Mouse (Mus musculus) small intestine, adult 2 months (tissue): ENCODE data around the gene Zpr1. TPM values are rescaled to one million over a fixed set of nuclear protein-coding genes. Genes with fewer than 3 reads are reported as not detected.

Source experiments
- H3K27ac ChIP-seq: fragments of 200-500 bp; 2 replicates; pipeline ENCODE4 v1.5.1; 2012; ENCODE audit warnings: low read depth, low read length, control low read depth, inconsistent platforms; ENCODE audit not compliant: insufficient read depth
- H3K27me3 ChIP-seq: fragments of 200-500 bp; 2 replicates; pipeline ENCODE4 v1.6.1; 2012; ENCODE audit warnings: mild to moderate bottlenecking, moderate library complexity, low read length, inconsistent platforms; ENCODE audit not compliant: control insufficient read depth, insufficient read depth
- H3K36me3 ChIP-seq: fragments of 200-500 bp; 2 replicates; pipeline ENCODE4 v1.6.1; 2012; ENCODE audit warnings: mild to moderate bottlenecking, low read length, control low read depth, inconsistent platforms; ENCODE audit not compliant: control insufficient read depth, insufficient read depth
- H3K4me1 ChIP-seq: fragments of 200-500 bp; 2 replicates; pipeline ENCODE4 v1.6.1; 2012; ENCODE audit warnings: low read length, inconsistent platforms, mixed read lengths; ENCODE audit not compliant: control insufficient read depth, insufficient read depth, insufficient read length
- H3K4me3 ChIP-seq: fragments of 200-500 bp; 2 replicates; pipeline ENCODE4 v1.5.1; 2012; ENCODE audit warnings: low read depth, mild to moderate bottlenecking, control low read depth, inconsistent platforms, low read length, moderate library complexity
- CTCF ChIP-seq: fragments of 200-500 bp; IDR thresholded peaks from 2 replicates; pipeline ENCODE4 v1.5.1; 2012; ENCODE audit warnings: low read depth, mild to moderate bottlenecking, control low read depth, inconsistent platforms, low read length, moderate library complexity, mixed read lengths; ENCODE audit not compliant: insufficient replicate concordance, insufficient read length; ENCODE audit errors: extremely low read depth
- POLR2A ChIP-seq: fragments of 200-500 bp; IDR thresholded peaks from 2 replicates; pipeline ENCODE4 v1.6.1; 2012; ENCODE audit warnings: low read depth, mild to moderate bottlenecking, control low read depth, inconsistent platforms, low read length, moderate library complexity
- whole genome bisulfite sequencing: fragments of 180-500 bp; shearing (Covaris S2); methylation state at CpG from one replicate; pipeline ENCODE4 v1.1.7; 2018; 5-methylcytosine and 5-hydroxymethylcytosine counted together
- polyA plus RNA-seq: library from polyadenylated mRNA; depleted of rRNA; stranded (reverse); fragments of >200 nt; gene quantifications from 2 replicates; pipeline ENCODE4 v1.2.3, GENCODE M21; 2012; rRNA removed

Gene Zpr1
- 6.4 and 11.2 TPM in 2 replicates for polyA plus RNA-seq

DNA sequence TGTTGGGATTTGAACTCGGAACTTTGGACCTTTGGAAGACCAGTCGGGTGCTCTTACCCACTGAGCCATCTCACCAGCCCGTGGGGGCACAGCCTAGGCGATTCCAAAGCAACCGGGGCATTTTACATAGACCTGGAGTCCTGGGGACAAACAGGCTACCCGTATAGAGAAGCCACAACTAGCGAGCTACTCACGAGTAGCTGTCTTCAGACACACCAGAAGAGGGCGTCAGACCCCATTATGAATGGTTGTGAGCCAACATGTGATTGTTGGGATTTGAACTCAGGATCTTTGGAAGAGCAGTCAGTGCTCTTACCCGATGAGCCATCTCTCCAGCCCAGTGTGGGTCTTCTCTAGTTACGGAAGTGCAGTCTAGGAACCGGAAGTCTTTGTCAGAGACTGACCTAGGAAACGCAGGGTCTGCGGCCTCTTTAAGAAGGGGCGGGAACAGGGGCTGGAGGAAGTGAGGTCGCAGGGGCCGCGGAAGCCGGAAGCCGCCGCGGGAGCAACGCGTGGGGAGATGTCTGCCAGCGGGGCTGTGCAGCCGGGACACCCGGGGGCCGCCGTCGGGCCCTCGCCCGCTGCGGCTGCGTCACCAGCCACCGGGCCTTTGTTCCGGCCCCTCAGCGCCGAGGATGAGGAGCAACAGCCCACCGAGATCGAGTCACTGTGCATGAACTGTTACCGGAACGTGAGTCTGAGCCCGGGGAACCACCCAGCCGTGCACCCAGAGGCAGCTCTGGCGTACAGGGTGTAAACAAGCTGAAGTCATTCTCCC lies at the start of gene Zpr1:
Gene Zpr1 (plus strand): TSS at position 388 of the 778 bp plus-strand sequence.
- H3K27me3 ChIP-seq, result no peaks in the 10 kb centered on the region
- 0 out of 2 replicates have a peak, but pooled peaks have one; percentile 32 for TF ChIP-seq POLR2A
- peak; percentile 51; the same call in 1 of the 2 replicates for TF ChIP-seq CTCF
- H3K4me3 ChIP-seq, result peak within 1 kb of the TSS; percentile 88
- H3K4me1 ChIP-seq, result peaks cover 7% of the 10 kb centered on the region; the same call in 1 of the 2 replicates
- peak within 1 kb of the TSS; percentile 34; the same call in 1 of the 2 replicates for H3K27ac ChIP-seq
- peaks cover 24% of the 10 kb centered on the region for H3K36me3 ChIP-seq
- 3% methylated on average over 45 of the region's 45 CpGs for WGBS

DNA sequence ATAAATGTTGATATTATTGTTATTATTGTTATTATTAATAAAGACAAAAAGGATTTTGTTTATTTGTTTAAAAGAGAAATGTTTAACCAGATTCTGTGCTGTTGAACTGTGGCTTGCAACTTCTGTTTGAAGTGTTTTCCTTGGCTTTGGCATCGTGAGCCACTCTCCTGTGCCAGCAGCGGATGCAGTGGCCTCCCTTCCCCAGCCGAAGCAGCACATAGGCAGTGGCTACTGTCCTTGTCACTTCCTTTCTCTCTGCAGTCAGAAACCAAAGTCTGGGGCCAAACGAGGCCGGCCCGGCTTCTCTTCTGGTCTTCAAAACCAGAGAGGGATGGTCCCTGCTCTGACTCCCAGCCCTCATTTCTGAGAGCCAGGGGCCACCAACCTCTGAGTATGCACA lies 49.8 kb upstream of the Zpr1 start:
- WGBS, result 81% methylated on average over 6 of the region's 6 CpGs
- H3K4me1 ChIP-seq, result peaks cover 46% of the 10 kb centered on the region
- peaks cover 26% of the 10 kb centered on the region for H3K36me3 ChIP-seq
- H3K4me3 ChIP-seq, result no peak overlapping the region
- H3K27me3 ChIP-seq, result no peaks in the 10 kb centered on the region
- no peak for TF ChIP-seq POLR2A
- no peak for TF ChIP-seq CTCF
- H3K27ac ChIP-seq, result peak overlapping the region; percentile 86

DNA sequence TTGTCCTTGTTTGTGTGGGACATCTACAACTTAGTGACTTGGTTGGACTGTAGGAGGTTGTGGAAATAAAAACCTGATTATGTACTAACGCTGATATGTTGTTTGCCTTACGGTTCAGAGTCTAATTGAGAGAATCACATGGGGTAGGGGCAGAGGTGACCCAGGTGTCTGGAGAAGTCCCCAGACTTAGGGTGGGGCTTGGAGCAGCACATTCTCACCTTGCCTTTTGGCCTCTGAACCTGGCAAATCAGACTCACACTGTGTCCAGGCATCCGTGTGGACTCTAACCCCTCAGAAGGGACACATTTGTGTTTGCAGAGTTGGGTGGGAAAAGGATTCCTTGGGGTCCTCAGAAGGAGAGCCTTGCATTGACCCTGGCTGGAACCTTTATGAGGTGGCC lies 48.8 kb upstream of the Zpr1 start:
- WGBS, result 24% methylated on average over 3 of the region's 3 CpGs
- H3K4me1 ChIP-seq, result peaks cover 50% of the 10 kb centered on the region
- H3K4me3 ChIP-seq, result 0 out of 2 replicates have a peak overlapping the region, but pooled peaks have one; percentile 14
- peak overlapping the region; percentile 99 for H3K27ac ChIP-seq
- TF ChIP-seq POLR2A (no peak), CTCF (no peak)
- no peaks in the 10 kb centered on the region for H3K27me3 ChIP-seq
- peaks cover 31% of the 10 kb centered on the region for H3K36me3 ChIP-seq

DNA sequence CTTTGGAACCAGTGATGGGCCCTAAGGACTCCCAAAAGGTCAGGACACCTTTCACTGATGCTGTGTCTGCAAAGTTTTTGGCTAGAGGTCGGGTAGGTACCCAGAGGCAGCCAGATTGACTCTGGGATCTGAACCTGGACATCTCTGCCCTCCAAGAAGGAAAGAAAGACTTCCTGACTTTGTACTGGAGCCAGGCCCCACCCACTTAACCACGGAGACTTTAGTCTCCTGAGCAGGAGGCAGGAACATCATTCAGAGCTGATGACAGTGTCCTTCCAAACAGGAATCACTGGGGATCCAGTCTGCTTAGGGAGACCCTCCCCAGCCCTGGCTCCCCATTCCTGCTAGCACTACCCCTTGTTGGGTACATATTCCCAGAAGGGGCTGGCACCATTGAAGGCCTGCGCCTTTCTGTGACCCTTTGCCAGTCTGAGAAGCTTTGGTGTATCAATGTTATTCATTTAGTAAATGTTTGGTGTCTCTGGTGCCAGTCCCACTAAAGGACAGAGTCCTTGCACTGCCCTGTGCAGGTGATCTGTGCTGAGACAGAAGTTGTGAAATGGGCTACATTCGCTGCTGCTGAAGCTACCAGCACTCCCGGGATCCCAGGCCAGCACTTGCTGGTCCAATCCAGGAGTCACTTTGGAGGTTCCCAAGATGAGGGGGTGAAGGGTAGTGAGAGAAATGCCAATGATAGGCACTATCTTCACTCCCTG lies 47.8 kb upstream of the Zpr1 start:
- Histone ChIP-seq H3K27ac (peak overlapping the region; percentile 99), H3K36me3 (peaks cover 36% of the 10 kb centered on the region), H3K4me1 (peaks cover 50% of the 10 kb centered on the region), H3K4me3 (peak overlapping the region; percentile 40), H3K27me3 (no peaks in the 10 kb centered on the region)
- 52% methylated on average over 5 of the region's 5 CpGs for WGBS
- TF ChIP-seq CTCF, result no peak
- TF ChIP-seq POLR2A, result no peak; the same call in 1 of the 2 replicates

DNA sequence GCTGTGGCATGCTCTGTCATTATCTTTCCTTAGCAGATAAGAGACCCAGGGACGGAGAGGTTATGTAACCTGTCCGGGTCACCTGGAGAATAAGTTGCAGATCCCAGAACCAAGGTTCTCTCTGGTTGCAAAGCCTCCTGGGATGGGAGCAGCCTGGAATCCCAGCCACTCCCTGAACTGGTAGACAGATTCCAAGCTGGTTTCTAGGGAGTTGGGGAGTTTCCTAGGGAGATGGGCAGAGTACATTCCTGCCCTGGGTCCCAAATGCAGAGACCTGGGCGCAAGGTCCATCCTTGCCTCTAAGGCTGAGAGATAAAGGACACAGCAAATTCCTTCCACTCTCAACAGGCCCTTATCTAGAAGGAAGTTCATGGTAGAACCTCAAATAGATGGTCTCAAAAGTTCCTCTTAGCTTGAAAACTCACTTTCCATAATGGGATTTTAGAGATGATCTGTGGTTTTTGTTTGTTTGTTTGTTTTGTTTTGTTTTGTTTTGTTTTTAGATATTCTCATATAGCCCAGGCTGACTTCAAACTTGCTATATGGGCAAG lies 45.7 kb upstream of the Zpr1 start:
- Histone ChIP-seq H3K27ac (peak overlapping the region; percentile 99), H3K4me1 (peaks cover 41% of the 10 kb centered on the region), H3K36me3 (peaks cover 25% of the 10 kb centered on the region), H3K4me3 (no peak overlapping the region), H3K27me3 (no peaks in the 10 kb centered on the region)
- 30% methylated on average over 3 of the region's 3 CpGs for WGBS
- TF ChIP-seq CTCF, result no peak
- TF ChIP-seq POLR2A, result no peak

DNA sequence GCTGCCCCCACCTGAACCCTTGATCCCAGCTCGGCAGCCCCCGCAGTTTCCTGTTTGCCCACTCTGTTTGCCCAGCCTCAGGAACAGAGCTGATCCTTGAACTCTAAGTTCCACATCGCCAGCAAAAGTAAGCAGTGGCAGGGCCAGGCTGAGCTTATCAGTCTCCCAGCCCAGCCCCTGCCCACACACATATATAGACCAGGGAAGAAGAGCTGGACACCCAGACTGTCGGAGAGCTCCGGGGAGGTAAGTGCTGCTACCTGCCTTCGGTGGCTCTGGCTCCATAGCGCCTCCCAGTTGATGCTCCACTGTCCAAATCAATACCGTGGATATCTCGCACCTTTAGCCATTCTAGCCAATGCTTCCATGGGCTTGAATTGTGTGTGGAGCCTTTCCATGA lies 44.4 kb upstream of the Zpr1 start, which contains the start of gene Apoa1:
Gene Apoa1 (plus strand): TSS at position 90 of the 400 bp plus-strand sequence.
- peak within 1 kb of the TSS; percentile 99 for H3K27ac ChIP-seq
- WGBS, result 29% methylated on average over 9 of the region's 9 CpGs
- peak within 1 kb of the TSS; percentile 78 for H3K4me3 ChIP-seq

More for the DNA sequence above, 44.4 kb upstream of the Zpr1 start, which contains the start of gene Apoa1:
- Histone ChIP-seq H3K4me1 (peaks cover 36% of the 10 kb centered on the region), H3K27me3 (no peaks in the 10 kb centered on the region), H3K36me3 (peaks cover 22% of the 10 kb centered on the region)
- peak; percentile 93; the same call in 1 of the 2 replicates for TF ChIP-seq POLR2A
- TF ChIP-seq CTCF, result no peak
